Mouse (Mus musculus): ENCODE measurements around the gene Elfn2. TPM values are rescaled to one million over a fixed set of nuclear protein-coding genes. Genes with fewer than 3 reads are reported as not detected.

Elfn2 gene
- polyA plus RNA-seq, 1 experiment from 2014 or later: 0.18 TPM

DNA sequence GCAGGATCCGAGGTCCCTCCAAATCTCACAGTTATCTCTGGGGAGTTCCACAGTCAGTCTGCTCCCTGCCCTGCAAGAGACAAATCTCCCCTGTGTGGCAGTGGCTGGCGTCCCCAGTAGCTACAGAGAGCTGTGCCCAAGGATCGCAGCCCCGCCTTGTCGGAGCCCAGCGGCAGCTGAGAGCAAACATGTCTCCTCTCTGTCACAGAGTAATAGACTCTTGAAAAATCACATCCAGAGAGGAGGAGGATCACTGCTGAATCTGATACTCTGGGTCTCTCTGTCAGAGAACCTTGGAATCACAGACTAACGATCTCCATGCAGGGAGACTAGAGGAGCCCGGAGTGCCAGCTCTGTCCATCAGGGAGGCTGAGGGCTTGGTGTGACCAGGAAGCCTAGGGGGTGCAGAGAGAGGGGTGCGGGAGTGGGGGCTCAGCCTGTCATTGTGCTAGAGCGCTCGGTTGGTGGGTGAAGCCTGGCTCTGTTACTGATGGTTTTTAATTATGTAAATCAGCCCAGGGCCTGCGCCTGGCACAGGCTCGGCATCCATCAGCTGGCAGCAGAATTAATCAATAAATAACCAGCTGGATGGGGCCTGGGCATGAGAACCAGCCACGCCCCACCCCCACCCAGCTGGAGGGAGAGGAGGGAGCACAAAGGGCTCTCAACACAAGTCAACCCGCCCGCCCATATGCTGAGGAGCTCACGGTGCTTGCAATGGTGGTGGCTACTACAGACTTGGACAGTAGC lies 17.0 kb upstream of the Elfn2 start:
- no peak overlapping the region for H3K4me3 ChIP-seq (ENCODE audit: low read depth, low read length)
- no peak for DNase-seq (ENCODE audit: low spot score)
- no peak overlapping the region for H3K4me2 ChIP-seq (ENCODE audit: low read depth, low read length)
- 35% methylated on average over 17 of the region's 17 CpGs for WGBS
- H3K27me3 ChIP-seq (replicated peaks; ENCODE audit: control insufficient read depth, insufficient read depth, low read length): 0 out of 2 replicates have a peak, but pooled peaks cover 3% of the 10 kb centered on the region
- no peaks in the 10 kb centered on the region for H3K36me3 ChIP-seq (ENCODE audit: control insufficient read depth, insufficient read depth, low read length)
- no peak overlapping the region for H3K27ac ChIP-seq (replicated peaks; ENCODE audit: low read depth, low read length)
- no peak overlapping the region for H3K9ac ChIP-seq (ENCODE audit: low read depth, low read length)
- H3K9me3 ChIP-seq (ENCODE audit: control insufficient read depth, low read length): no peaks in the 10 kb centered on the region
- ATAC-seq (ENCODE audit: low read depth): peak; percentile 53; the same call in 1 of the 2 replicates
- 0 out of 2 replicates have a peak, but pooled peaks cover 3% of the 10 kb centered on the region for H3K4me1 ChIP-seq (ENCODE audit: control insufficient read depth, insufficient read depth, low read length)

GRCm38 (mm10) chr15:78731830-78732229 lies 13.3 kb upstream of the Elfn2 start:
- ATAC-seq (ENCODE audit: low read depth) (no peak), DNase-seq (ENCODE audit: low spot score) (no peak)
- no peaks in the 10 kb centered on the region for H3K36me3 ChIP-seq (ENCODE audit: control insufficient read depth, insufficient read depth, low read length)
- WGBS: 53% methylated on average over 4 of the region's 4 CpGs
- no peak overlapping the region for H3K4me2 ChIP-seq (ENCODE audit: low read depth, low read length)
- H3K27me3 ChIP-seq (replicated peaks; ENCODE audit: control insufficient read depth, insufficient read depth, low read length): no peaks in the 10 kb centered on the region
- no peak overlapping the region for H3K9ac ChIP-seq (ENCODE audit: low read depth, low read length)
- H3K9me3 ChIP-seq (ENCODE audit: control insufficient read depth, low read length): no peaks in the 10 kb centered on the region
- no peak overlapping the region for H3K27ac ChIP-seq (replicated peaks; ENCODE audit: low read depth, low read length)
- H3K4me1 ChIP-seq (ENCODE audit: control insufficient read depth, insufficient read depth, low read length): 0 out of 2 replicates have a peak, but pooled peaks cover 3% of the 10 kb centered on the region
- no peak overlapping the region for H3K4me3 ChIP-seq (ENCODE audit: low read depth, low read length)

DNA sequence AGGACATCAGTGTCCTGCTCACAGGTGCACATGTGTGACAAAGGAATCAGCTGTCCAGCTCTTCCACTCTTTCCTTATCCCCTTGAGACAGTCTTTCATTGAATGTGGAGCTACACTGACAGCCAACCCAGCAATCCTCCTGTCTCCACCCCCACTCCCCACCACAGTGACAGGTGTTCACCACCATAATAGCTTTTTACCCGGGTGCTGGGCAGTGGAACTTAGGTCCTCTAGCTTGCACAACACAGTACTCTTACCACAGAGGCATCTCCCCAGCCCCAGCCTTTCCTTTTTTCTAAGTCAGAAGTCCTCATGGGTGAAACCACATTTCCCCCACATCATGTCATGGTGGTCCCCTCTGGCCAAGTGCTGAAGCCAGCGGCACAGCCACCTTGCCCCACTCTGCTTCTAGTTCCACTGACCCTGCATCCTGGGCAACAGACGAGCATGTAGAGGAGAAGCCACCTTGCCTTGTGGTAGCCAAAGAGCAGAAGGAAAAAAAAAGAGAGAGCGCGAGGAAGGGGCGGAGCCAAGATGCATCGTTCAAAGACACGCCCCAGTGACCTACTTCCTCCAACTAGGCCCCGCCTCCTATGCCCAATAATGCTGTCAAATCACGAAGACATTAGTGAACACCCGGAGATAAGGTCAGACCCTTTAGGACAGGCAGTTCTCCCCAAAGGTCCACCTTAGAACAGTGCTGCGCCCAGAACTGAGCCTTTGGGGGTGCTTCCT lies 11.9 kb upstream of the Elfn2 start:
- H3K36me3 ChIP-seq (ENCODE audit: control insufficient read depth, insufficient read depth, low read length): no peaks in the 10 kb centered on the region
- no peaks in the 10 kb centered on the region for H3K27me3 ChIP-seq (replicated peaks; ENCODE audit: control insufficient read depth, insufficient read depth, low read length)
- 83% methylated on average over 12 of the region's 12 CpGs for WGBS
- no peak overlapping the region for H3K4me2 ChIP-seq (ENCODE audit: low read depth, low read length)
- no peaks in the 10 kb centered on the region for H3K4me1 ChIP-seq (ENCODE audit: control insufficient read depth, insufficient read depth, low read length)
- H3K9me3 ChIP-seq (ENCODE audit: control insufficient read depth, low read length): no peaks in the 10 kb centered on the region
- no peak overlapping the region for H3K27ac ChIP-seq (replicated peaks; ENCODE audit: low read depth, low read length)
- DNase-seq (ENCODE audit: low spot score): no peak
- no peak for ATAC-seq (ENCODE audit: low read depth)
- H3K4me3 ChIP-seq (ENCODE audit: low read depth, low read length): no peak overlapping the region
- H3K9ac ChIP-seq (ENCODE audit: low read depth, low read length): no peak overlapping the region

- no peak overlapping the region for H3K9ac ChIP-seq (ENCODE audit: low read depth, low read length)
- no peaks in the 10 kb centered on the region for H3K36me3 ChIP-seq (ENCODE audit: control insufficient read depth, insufficient read depth, low read length)
- 63% methylated on average over 7 of the region's 7 CpGs for WGBS
- H3K4me3 ChIP-seq (ENCODE audit: low read depth, low read length): no peak overlapping the region
- no peaks in the 10 kb centered on the region for H3K9me3 ChIP-seq (ENCODE audit: control insufficient read depth, low read length)
- H3K4me1 ChIP-seq (ENCODE audit: control insufficient read depth, insufficient read depth, low read length): no peaks in the 10 kb centered on the region
- no peak for DNase-seq (ENCODE audit: low spot score)
- H3K4me2 ChIP-seq (ENCODE audit: low read depth, low read length): no peak overlapping the region
- no peak overlapping the region for H3K27ac ChIP-seq (replicated peaks; ENCODE audit: low read depth, low read length)
- H3K27me3 ChIP-seq (replicated peaks; ENCODE audit: control insufficient read depth, insufficient read depth, low read length): no peaks in the 10 kb centered on the region
- no peak for ATAC-seq (ENCODE audit: low read depth)
Measured at GRCm38 (mm10) chr15:78726697-78727096, 8.1 kb upstream of the Elfn2 start.

DNA sequence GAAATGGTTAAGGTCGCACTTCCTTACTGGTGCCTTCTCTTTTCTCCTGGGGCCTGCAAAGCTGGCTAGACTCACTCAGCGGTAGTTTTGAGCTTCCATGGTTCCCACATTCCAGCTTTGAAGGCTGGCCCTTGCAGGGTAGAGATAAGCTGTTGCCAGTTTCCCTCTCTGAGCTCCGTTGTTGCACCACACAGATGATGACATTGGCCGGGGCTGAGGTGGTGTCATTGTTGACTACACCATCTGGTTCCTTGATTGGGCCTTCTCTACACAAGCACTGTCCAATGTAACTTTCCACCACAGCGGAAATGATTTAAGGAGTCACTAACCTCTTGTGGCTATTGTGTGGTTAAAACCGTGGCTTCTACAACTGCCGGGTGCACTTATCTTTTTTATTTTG lies 2.0 kb upstream of the Elfn2 start:
- peaks cover 51% of the 10 kb centered on the region for H3K27me3 ChIP-seq (replicated peaks; ENCODE audit: control insufficient read depth, insufficient read depth, low read length)
- no peaks in the 10 kb centered on the region for H3K36me3 ChIP-seq (ENCODE audit: control insufficient read depth, insufficient read depth, low read length)
- WGBS: 72% methylated on average over 7 of the region's 7 CpGs
- no peak overlapping the region for H3K27ac ChIP-seq (replicated peaks; ENCODE audit: low read depth, low read length)
- ATAC-seq (ENCODE audit: low read depth) (no peak), DNase-seq (ENCODE audit: low spot score) (no peak)
- H3K4me3 ChIP-seq (ENCODE audit: low read depth, low read length): no peak overlapping the region
- H3K9me3 ChIP-seq (ENCODE audit: control insufficient read depth, low read length): no peaks in the 10 kb centered on the region
- H3K4me2 ChIP-seq (ENCODE audit: low read depth, low read length): no peak overlapping the region
- H3K9ac ChIP-seq (ENCODE audit: low read depth, low read length): no peak overlapping the region
- H3K4me1 ChIP-seq (ENCODE audit: control insufficient read depth, insufficient read depth, low read length): peaks cover 5% of the 10 kb centered on the region

DNA sequence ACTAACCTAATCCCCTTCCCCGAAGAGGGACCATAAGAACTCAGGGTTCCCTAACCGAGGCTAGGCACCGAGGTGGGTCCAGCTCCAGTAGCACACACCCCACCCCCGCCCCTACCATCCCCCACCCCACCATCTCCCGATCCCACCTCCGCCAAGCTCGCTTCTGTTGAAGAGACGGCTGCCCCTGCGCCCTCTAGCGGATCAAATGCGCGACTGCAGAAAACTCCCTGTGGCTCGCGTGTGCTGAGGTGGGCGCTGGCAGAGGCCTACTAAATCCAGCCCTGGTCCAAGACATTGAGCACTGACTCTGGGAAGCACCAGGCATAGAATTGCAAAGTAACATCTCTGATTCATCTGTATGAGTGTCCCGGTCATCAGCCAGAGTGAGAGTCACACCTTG lies 1.5 kb upstream of the Elfn2 start:
- 1% methylated on average over 16 of the region's 16 CpGs for WGBS
- ATAC-seq (ENCODE audit: low read depth): no peak
- DNase-seq (ENCODE audit: low spot score): peak; percentile 59
- H3K36me3 ChIP-seq (ENCODE audit: control insufficient read depth, insufficient read depth, low read length): no peaks in the 10 kb centered on the region
- H3K4me3 ChIP-seq (ENCODE audit: low read depth, low read length): no peak overlapping the region
- H3K4me1 ChIP-seq (ENCODE audit: control insufficient read depth, insufficient read depth, low read length): peaks cover 5% of the 10 kb centered on the region
- H3K9ac ChIP-seq (ENCODE audit: low read depth, low read length): no peak overlapping the region
- H3K9me3 ChIP-seq (ENCODE audit: control insufficient read depth, low read length): no peaks in the 10 kb centered on the region
- no peak overlapping the region for H3K4me2 ChIP-seq (ENCODE audit: low read depth, low read length)
- H3K27me3 ChIP-seq (replicated peaks; ENCODE audit: control insufficient read depth, insufficient read depth, low read length): peaks cover 55% of the 10 kb centered on the region
- H3K27ac ChIP-seq (replicated peaks; ENCODE audit: low read depth, low read length): no peak overlapping the region

GRCm38 (mm10) chr15:78719416-78719815 lies 845 bp upstream of the Elfn2 start:
- DNase-seq (ENCODE audit: low spot score) (no peak), ATAC-seq (ENCODE audit: low read depth) (no peak)
- Histone ChIP-seq H3K27me3 (replicated peaks; ENCODE audit: control insufficient read depth, insufficient read depth, low read length) (peaks cover 62% of the 10 kb centered on the region), H3K4me3 (ENCODE audit: low read depth, low read length) (no peak overlapping the region), H3K4me1 (ENCODE audit: control insufficient read depth, insufficient read depth, low read length) (peaks cover 5% of the 10 kb centered on the region), H3K9me3 (ENCODE audit: control insufficient read depth, low read length) (no peaks in the 10 kb centered on the region), H3K27ac (replicated peaks; ENCODE audit: low read depth, low read length) (no peak overlapping the region), H3K9ac (ENCODE audit: low read depth, low read length) (no peak overlapping the region), H3K4me2 (ENCODE audit: low read depth, low read length) (peak overlapping the region; percentile 86; the same call in 1 of the 2 replicates), H3K36me3 (ENCODE audit: control insufficient read depth, insufficient read depth, low read length) (no peaks in the 10 kb centered on the region)
- WGBS: 9% methylated on average over 14 of the region's 14 CpGs

DNA sequence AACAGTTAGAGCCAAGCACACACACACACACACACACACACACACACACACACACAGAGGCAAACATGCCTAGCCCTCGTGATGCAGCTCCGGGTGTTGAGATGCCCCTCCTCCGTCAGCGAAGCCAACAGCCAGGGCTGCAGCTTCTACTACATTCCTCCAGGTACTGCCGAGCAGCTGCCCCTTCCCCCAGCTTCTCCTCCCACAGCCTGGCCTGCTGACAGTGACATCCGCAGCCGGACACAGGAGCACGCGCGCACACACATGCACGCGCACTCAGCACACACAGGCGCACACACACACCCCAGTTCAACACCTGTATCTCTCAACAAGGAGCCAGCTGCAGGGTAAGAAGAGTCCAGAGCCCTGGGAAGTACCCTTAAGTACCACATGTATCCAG lies 1.6 kb downstream of the Elfn2 start:
- Histone ChIP-seq H3K36me3 (ENCODE audit: control insufficient read depth, insufficient read depth, low read length) (no peaks in the 10 kb centered on the region), H3K27ac (replicated peaks; ENCODE audit: low read depth, low read length) (no peak overlapping the region), H3K9ac (ENCODE audit: low read depth, low read length) (no peak overlapping the region), H3K4me2 (ENCODE audit: low read depth, low read length) (no peak overlapping the region), H3K4me3 (ENCODE audit: low read depth, low read length) (no peak overlapping the region), H3K27me3 (replicated peaks; ENCODE audit: control insufficient read depth, insufficient read depth, low read length) (peaks cover 87% of the 10 kb centered on the region), H3K9me3 (ENCODE audit: control insufficient read depth, low read length) (no peaks in the 10 kb centered on the region), H3K4me1 (ENCODE audit: control insufficient read depth, insufficient read depth, low read length) (peaks cover 5% of the 10 kb centered on the region)
- WGBS: 57% methylated on average over 13 of the region's 13 CpGs
- DNase-seq (ENCODE audit: low spot score): no peak
- no peak for ATAC-seq (ENCODE audit: low read depth)
